Mouse (Mus musculus): ENCODE data around the gene Timeless. TPM values are rescaled to one million over a fixed set of nuclear protein-coding genes. Genes with fewer than 3 reads are reported as not detected.

Timeless gene
- polyA plus RNA-seq, 1 experiment from 2014 or later: 23.6 TPM

DNA sequence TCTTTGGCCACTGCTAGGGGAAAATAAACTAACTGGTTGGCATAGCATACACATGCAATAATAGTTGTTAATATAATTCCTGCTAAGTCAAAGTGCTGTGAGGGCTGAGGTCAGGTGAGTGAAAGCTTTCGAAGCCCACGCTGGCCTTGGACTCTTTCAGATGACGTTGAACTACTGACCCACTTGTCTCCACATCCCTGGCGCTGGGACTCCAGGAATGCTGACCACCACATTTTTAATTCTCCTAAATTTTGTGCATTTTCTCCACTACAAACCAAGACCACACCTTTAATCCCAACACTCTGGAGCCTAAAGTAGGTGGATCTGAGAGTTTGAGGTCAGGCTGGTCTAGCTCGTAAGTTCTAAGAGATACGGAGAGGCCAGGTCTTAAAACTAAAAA, 38.8 kb upstream of the Timeless start:
- H3K27ac ChIP-seq (ENCODE audit: low read length): no peak overlapping the region
- H3K4me1 ChIP-seq (ENCODE audit: control insufficient read depth, low read depth, low read length): peaks cover 22% of the 10 kb centered on the region
- no peaks in the 10 kb centered on the region for H3K9me3 ChIP-seq (replicated peaks; ENCODE audit: control insufficient read depth, low read length)
- no peaks in the 10 kb centered on the region for H3K36me3 ChIP-seq (ENCODE audit: control insufficient read depth, insufficient read depth)
- ATAC-seq (ENCODE audit: low read depth): no peak
- WGBS (ENCODE audit: insufficient replicate concordance): 75% methylated on average over 6 of the region's 6 CpGs
- H3K4me2 ChIP-seq (ENCODE audit: low read depth, low read length): no peak overlapping the region
- H3K27me3 ChIP-seq (ENCODE audit: control insufficient read depth, insufficient read depth, low read depth, low read length): peaks cover 27% of the 10 kb centered on the region
- no peak overlapping the region for H3K9ac ChIP-seq (ENCODE audit: low read depth, low read length)
- no peak overlapping the region for H3K4me3 ChIP-seq (ENCODE audit: low read depth, low read length)

DNA sequence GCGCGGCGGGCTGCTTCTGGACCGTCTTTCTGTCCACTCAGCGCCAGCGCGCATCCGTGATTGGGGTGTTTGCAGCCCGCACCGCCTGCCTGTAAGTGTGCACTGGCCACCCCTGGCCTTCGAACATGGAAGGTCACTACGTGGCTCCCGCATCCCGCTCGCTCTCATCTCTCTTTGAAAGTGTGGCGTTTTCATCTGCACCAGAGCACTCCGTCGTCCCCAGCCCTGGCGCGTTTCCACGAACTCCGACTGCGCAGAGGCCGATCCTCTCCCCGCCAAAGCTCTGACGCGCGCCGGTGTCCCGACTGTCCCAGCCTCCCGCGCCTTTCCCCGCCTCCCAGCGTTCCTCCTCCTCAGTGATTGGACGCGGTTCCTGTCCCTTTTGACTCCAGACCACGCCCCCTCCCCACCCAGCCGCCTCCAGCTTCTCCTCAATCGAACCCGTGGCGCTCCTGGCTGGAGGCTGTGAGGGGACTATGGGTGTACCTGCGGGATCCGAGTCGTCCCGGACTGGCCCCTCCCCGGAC, 37.8 kb upstream of the Timeless start, which contains the start of gene Gls2:
Gls2 (plus strand) TSS at position 434 of the 527 bp plus-strand sequence.
- peak within 1 kb of the TSS; percentile 65 for H3K27ac ChIP-seq (ENCODE audit: low read length)
- peak within 1 kb of the TSS; percentile 67 for H3K9ac ChIP-seq (ENCODE audit: low read depth, low read length)
- peaks cover 27% of the 10 kb centered on the region for H3K27me3 ChIP-seq (ENCODE audit: control insufficient read depth, insufficient read depth, low read depth, low read length)
- no peaks in the 10 kb centered on the region for H3K36me3 ChIP-seq (ENCODE audit: control insufficient read depth, insufficient read depth)
- H3K4me3 ChIP-seq (ENCODE audit: low read depth, low read length): peak within 1 kb of the TSS; percentile 71
- H3K4me1 ChIP-seq (ENCODE audit: control insufficient read depth, low read depth, low read length): peaks cover 18% of the 10 kb centered on the region
- H3K4me2 ChIP-seq (ENCODE audit: low read depth, low read length): peak within 1 kb of the TSS; percentile 97
- no peaks in the 10 kb centered on the region for H3K9me3 ChIP-seq (replicated peaks; ENCODE audit: control insufficient read depth, low read length)
- WGBS (ENCODE audit: insufficient replicate concordance): under 1% methylated on average over 46 of the region's 46 CpGs
- peak; percentile 94 for ATAC-seq (ENCODE audit: low read depth)

DNA sequence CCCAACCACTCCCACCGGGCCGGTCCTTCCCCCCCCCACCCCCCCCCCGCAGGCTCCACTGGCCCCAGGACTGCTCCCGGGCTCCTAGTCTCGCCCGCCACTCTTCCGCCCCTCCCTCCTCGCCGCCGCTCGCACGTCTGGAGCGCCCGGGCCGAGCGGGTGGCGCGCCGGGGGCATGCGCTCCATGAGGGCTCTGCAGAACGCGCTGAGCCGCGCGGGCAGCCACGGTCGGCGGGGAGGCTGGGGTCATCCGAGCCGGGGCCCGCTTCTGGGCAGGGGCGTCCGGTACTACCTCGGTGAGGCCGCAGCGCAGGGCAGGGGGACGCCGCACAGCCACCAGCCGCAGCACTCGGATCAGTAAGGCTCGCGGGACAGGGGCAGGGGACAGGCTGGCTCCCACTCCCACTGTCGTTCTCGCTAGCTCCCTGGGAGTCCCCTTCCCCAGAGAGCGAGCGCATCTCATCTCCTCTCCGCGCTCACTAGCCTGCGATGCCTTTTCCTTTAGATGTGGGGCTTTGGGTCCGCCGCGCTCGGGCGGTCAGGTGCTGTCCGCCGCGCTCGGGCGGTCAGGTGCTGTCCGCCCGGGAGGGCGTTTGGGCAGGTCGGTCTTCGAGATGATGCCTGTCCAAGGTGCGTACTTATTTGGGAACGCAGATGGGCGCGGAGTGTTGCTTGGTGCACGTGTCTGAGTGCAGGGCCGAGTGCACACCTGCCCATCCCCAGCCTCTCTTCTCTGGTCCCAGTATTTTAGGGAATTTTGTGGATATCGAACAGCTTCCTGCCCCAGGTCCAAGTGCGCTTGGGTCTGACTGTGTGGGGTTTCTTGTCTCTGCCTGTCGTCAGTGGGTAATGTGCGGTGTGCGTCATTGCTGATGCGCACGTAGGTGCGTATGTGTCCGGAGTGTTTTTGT, 37.1 kb upstream of the Timeless start:
- H3K27me3 ChIP-seq (ENCODE audit: control insufficient read depth, insufficient read depth, low read depth, low read length): peaks cover 27% of the 10 kb centered on the region
- peak overlapping the region; percentile 97 for H3K4me2 ChIP-seq (ENCODE audit: low read depth, low read length)
- H3K9me3 ChIP-seq (replicated peaks; ENCODE audit: control insufficient read depth, low read length): no peaks in the 10 kb centered on the region
- peak overlapping the region; percentile 67 for H3K9ac ChIP-seq (ENCODE audit: low read depth, low read length)
- H3K27ac ChIP-seq (ENCODE audit: low read length): peak overlapping the region; percentile 65
- peak; percentile 85 for ATAC-seq (ENCODE audit: low read depth)
- peak overlapping the region; percentile 71 for H3K4me3 ChIP-seq (ENCODE audit: low read depth, low read length)
- no peaks in the 10 kb centered on the region for H3K36me3 ChIP-seq (ENCODE audit: control insufficient read depth, insufficient read depth)
- 2% methylated on average over 68 of the region's 79 CpGs for WGBS (ENCODE audit: insufficient replicate concordance)
- peaks cover 18% of the 10 kb centered on the region for H3K4me1 ChIP-seq (ENCODE audit: control insufficient read depth, low read depth, low read length)

DNA sequence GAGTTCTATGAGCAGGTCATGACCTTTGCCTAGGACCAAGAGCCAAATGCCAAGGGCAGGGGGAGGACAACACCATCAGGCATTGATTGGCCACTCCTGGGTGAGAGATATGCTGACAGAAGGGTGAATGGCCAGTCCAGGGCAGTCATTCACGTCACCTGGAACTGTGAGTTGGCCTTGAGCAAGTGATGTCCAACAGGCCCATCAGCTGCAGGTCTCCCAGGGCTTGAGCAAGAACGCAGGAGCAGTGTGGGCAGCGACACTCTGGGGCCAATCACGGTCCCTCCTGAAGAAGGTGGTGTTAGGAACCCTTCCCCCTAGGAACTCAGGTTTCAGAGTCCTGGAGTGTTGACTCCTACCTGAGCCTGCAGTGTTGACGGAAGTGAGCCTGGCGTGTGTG, 30.0 kb upstream of the Timeless start:
- no peaks in the 10 kb centered on the region for H3K9me3 ChIP-seq (replicated peaks; ENCODE audit: control insufficient read depth, low read length)
- peaks cover 3% of the 10 kb centered on the region for H3K27me3 ChIP-seq (ENCODE audit: control insufficient read depth, insufficient read depth, low read depth, low read length)
- no peaks in the 10 kb centered on the region for H3K36me3 ChIP-seq (ENCODE audit: control insufficient read depth, insufficient read depth)
- WGBS (ENCODE audit: insufficient replicate concordance): 57% methylated on average over 6 of the region's 6 CpGs
- no peak overlapping the region for H3K27ac ChIP-seq (ENCODE audit: low read length)
- no peak overlapping the region for H3K4me3 ChIP-seq (ENCODE audit: low read depth, low read length)
- no peak overlapping the region for H3K9ac ChIP-seq (ENCODE audit: low read depth, low read length)
- H3K4me1 ChIP-seq (ENCODE audit: control insufficient read depth, low read depth, low read length): peaks cover 7% of the 10 kb centered on the region
- no peak overlapping the region for H3K4me2 ChIP-seq (ENCODE audit: low read depth, low read length)
- ATAC-seq (ENCODE audit: low read depth): peak; percentile 85

DNA sequence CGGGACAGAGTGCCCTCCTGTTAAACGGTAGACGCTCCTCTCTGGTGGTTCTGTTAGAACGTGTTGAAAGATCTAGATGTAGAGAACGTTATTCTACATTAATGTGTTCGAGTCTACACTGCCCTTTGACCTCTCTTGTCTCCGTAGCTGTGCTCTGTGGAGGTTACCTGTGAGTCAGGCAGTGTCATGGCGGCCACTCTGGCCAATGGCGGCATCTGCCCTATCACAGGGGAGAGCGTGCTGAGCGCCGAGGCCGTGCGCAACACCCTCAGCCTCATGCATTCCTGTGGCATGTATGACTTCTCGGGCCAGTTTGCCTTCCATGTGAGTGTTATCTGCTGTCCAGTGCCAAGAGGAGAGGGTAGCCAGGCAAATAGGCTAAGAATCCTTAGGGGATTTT, 26.9 kb upstream of the Timeless start:
- Histone ChIP-seq H3K27me3 (ENCODE audit: control insufficient read depth, insufficient read depth, low read depth, low read length) (no peaks in the 10 kb centered on the region), H3K27ac (ENCODE audit: low read length) (no peak overlapping the region), H3K4me3 (ENCODE audit: low read depth, low read length) (no peak overlapping the region), H3K9ac (ENCODE audit: low read depth, low read length) (no peak overlapping the region), H3K9me3 (replicated peaks; ENCODE audit: control insufficient read depth, low read length) (no peaks in the 10 kb centered on the region), H3K4me2 (ENCODE audit: low read depth, low read length) (no peak overlapping the region), H3K4me1 (ENCODE audit: control insufficient read depth, low read depth, low read length) (peaks cover 7% of the 10 kb centered on the region), H3K36me3 (ENCODE audit: control insufficient read depth, insufficient read depth) (no peaks in the 10 kb centered on the region)
- no peak for ATAC-seq (ENCODE audit: low read depth)
- WGBS (ENCODE audit: insufficient replicate concordance): 74% methylated on average over 15 of the region's 15 CpGs

DNA sequence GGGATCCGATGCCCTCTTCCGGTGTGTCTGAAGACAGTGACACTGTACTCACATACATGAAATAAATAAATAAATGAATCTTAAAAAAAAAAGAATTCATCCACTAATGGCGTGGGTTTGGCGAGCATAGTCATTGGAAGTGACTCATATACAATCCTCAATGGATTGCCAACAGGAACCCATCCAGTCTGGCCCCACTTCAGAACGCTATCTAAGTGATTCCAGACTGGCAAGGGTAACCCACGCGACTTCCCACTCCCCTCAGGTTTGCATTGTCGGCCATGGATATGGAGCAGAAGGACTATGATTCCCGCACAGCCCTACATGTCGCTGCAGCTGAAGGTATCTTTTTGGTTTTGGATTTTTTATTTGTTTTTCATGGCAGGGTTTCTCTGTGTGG, 23.5 kb upstream of the Timeless start:
- Histone ChIP-seq H3K36me3 (ENCODE audit: control insufficient read depth, insufficient read depth) (no peaks in the 10 kb centered on the region), H3K27me3 (ENCODE audit: control insufficient read depth, insufficient read depth, low read depth, low read length) (no peaks in the 10 kb centered on the region), H3K4me2 (ENCODE audit: low read depth, low read length) (no peak overlapping the region), H3K9me3 (replicated peaks; ENCODE audit: control insufficient read depth, low read length) (no peaks in the 10 kb centered on the region), H3K4me1 (ENCODE audit: control insufficient read depth, low read depth, low read length) (peaks cover 27% of the 10 kb centered on the region), H3K9ac (ENCODE audit: low read depth, low read length) (no peak overlapping the region), H3K27ac (ENCODE audit: low read length) (no peak overlapping the region), H3K4me3 (ENCODE audit: low read depth, low read length) (no peak overlapping the region)
- 77% methylated on average over 10 of the region's 10 CpGs for WGBS (ENCODE audit: insufficient replicate concordance)
- ATAC-seq (ENCODE audit: low read depth): no peak

DNA sequence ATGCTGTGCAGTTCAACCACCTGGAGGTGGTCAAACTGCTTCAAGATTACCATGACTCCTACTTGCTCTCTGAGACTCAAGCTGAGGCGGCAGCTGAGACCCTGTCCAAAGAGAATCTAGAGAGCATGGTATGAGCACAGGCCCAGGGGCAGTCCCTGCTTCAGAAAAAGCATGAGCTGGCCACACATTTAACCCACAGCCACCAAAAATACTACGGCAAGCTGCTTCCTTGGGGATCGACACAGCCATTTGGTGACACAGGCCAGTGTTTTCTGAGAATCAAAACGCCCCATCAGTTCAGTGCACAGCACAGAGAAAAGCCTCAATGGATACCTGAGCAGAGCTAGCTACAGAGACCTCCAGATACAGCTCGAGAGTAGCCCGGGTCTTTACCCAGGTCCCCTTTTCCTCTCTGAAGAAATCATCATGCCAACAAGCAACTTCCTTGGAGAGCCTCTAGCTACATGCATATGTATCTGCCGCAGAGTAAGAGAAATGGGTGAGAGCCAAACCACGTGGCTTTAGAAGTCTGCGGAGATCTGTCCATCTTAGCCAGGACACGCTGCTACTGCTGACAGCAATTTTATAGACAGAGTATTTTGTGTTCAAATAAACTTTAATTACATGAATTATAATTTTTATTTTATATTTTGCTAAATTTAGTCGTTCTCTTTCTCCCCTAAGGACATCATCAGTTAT, 22.4 kb upstream of the Timeless start:
- Histone ChIP-seq H3K4me1 (ENCODE audit: control insufficient read depth, low read depth, low read length) (peaks cover 25% of the 10 kb centered on the region), H3K27ac (ENCODE audit: low read length) (no peak overlapping the region), H3K4me2 (ENCODE audit: low read depth, low read length) (no peak overlapping the region), H3K9me3 (replicated peaks; ENCODE audit: control insufficient read depth, low read length) (no peaks in the 10 kb centered on the region), H3K9ac (ENCODE audit: low read depth, low read length) (no peak overlapping the region), H3K4me3 (ENCODE audit: low read depth, low read length) (no peak overlapping the region), H3K27me3 (ENCODE audit: control insufficient read depth, insufficient read depth, low read depth, low read length) (no peaks in the 10 kb centered on the region), H3K36me3 (ENCODE audit: control insufficient read depth, insufficient read depth) (no peaks in the 10 kb centered on the region)
- ATAC-seq (ENCODE audit: low read depth): no peak
- 79% methylated on average over 11 of the region's 11 CpGs for WGBS (ENCODE audit: insufficient replicate concordance)

DNA sequence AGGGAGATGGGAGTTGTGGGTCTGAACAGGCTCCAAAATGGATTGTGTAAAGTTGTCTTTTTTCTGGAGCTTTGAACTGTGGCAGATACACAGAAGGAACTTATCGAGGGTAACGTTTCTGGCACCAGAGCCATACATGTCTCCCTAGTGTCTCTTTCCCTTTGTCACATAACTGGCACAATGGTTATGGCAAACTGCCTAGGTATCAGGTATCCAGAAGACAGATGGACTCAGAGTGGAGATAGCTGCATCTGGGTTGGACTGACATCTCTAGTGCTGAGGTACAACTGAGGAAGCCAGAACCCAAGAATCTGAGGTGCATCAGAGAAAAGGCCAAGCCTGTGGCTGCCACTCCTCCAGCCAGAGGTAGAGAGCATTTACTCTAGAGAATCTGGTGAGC, 21.7 kb upstream of the Timeless start:
- Histone ChIP-seq H3K27me3 (ENCODE audit: control insufficient read depth, insufficient read depth, low read depth, low read length) (no peaks in the 10 kb centered on the region), H3K4me3 (ENCODE audit: low read depth, low read length) (no peak overlapping the region), H3K4me2 (ENCODE audit: low read depth, low read length) (no peak overlapping the region; the same call in 1 of the 2 replicates), H3K4me1 (ENCODE audit: control insufficient read depth, low read depth, low read length) (peaks cover 22% of the 10 kb centered on the region), H3K36me3 (ENCODE audit: control insufficient read depth, insufficient read depth) (no peaks in the 10 kb centered on the region), H3K27ac (ENCODE audit: low read length) (no peak overlapping the region), H3K9ac (ENCODE audit: low read depth, low read length) (no peak overlapping the region), H3K9me3 (replicated peaks; ENCODE audit: control insufficient read depth, low read length) (no peaks in the 10 kb centered on the region)
- 72% methylated on average over 2 of the region's 2 CpGs for WGBS (ENCODE audit: insufficient replicate concordance)
- ATAC-seq (ENCODE audit: low read depth): no peak
